Mouse (Mus musculus) liver, embryonic 13.5 days (tissue): Measurements from ENCODE around the gene Runx1. TPM values are rescaled to one million over a fixed set of nuclear protein-coding genes. Genes with fewer than 3 reads are reported as not detected.
A peak's percentile ranks its signal among the peaks of the same experiment; 100 is the strongest.

Source experiments
- ATAC-seq: fragments of 200-750 bp; cut with Nextera tagmentation; 2 replicates; pipeline ENCODE4 v1.8.0; 2017; ENCODE audit warnings: low read depth, mild to moderate bottlenecking, moderate number of reproducible peaks, moderate library complexity
- DNase-seq: peaks from one replicate; pipeline ENCODE4 v3.0.0; 2022
- H3K27ac ChIP-seq: fragments of 300-500 bp; sonication (generic); 2 replicates; pipeline ENCODE4 v1.5.1; 2015; ENCODE audit warnings: moderate library complexity, mild to moderate bottlenecking, inconsistent platforms
- H3K27me3 ChIP-seq: fragments of 300-500 bp; sonication (generic); 2 replicates; pipeline ENCODE4 v1.6.1; 2015; ENCODE audit warnings: mild to moderate bottlenecking, inconsistent platforms
- H3K36me3 ChIP-seq: fragments of 300-500 bp; sonication (generic); 2 replicates; pipeline ENCODE4 v1.6.1; 2015; ENCODE audit warnings: mild to moderate bottlenecking, inconsistent platforms
- H3K4me1 ChIP-seq: fragments of 300-500 bp; sonication (generic); replicated peaks from 2 replicates; pipeline ENCODE4 v1.6.1; 2015; ENCODE audit warnings: inconsistent platforms
- H3K4me2 ChIP-seq: fragments of 300-500 bp; sonication (generic); 2 replicates; pipeline ENCODE4 v1.6.1; 2015; ENCODE audit warnings: inconsistent platforms, mild to moderate bottlenecking, moderate library complexity
- H3K4me3 ChIP-seq: fragments of 300-500 bp; sonication (generic); replicated peaks from 2 replicates; pipeline ENCODE4 v1.5.1; 2015; ENCODE audit warnings: mild to moderate bottlenecking, inconsistent platforms
- H3K9ac ChIP-seq: fragments of 300-500 bp; sonication (generic); 2 replicates; pipeline ENCODE4 v1.6.1; 2015; ENCODE audit warnings: mild to moderate bottlenecking, inconsistent platforms
- H3K9me3 ChIP-seq: fragments of 300-500 bp; sonication (generic); replicated peaks from 2 replicates; pipeline ENCODE4 v1.6.1; 2016; ENCODE audit warnings: inconsistent platforms
- WGBS: fragments of 180-500 bp; shearing (Covaris S2); methylation state at CpG from one replicate; pipeline ENCODE4 v1.1.7; 2015; ENCODE audit not compliant: insufficient replicate concordance; 5-methylcytosine and 5-hydroxymethylcytosine counted together
- polyA plus RNA-seq: library from polyadenylated mRNA; unstranded; fragments of >200 nt; fragmentation: Nextera tagmentation; extraction: Ambion mirVana; gene quantifications from 2 replicates; pipeline ENCODE4 v1.2.1, GENCODE M21; 2015

The Runx1 gene
- polyA plus RNA-seq, 1 experiment from 2014 or later = 5.9 TPM

DNA sequence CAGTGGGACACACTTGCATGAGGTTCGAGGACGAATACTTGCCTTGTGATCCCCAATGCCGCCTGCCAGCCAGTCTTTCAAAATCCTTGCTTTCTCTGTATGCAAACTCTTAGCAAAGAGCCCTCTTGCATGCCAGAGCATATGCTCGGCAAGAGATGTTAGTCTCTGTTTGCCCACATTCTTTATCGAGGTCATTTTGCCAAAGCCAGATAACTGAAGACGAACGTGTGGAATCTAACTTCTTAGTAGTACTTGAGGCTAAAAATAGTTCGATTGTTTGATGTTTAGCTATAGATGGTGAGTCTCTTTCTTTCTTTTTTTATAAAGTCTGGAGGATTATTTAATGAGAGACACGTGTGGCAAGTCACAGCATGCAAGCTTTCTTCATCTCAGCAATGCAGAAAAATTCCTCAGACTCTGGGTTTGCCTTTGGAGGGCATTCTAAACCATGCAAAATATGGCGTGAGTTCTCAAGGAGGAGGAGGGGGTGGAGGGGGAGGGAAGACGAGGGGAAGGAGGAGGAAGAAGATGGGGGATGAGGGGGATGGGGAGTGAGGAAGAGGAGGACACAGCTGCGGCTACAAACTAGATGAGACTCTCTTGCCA lies 81.7 kb downstream of the Runx1 start:
- Histone ChIP-seq H3K9me3 (no peaks in the 10 kb centered on the region), H3K4me1 (peaks cover 53% of the 10 kb centered on the region), H3K4me2 (no peak overlapping the region), H3K27me3 (no peaks in the 10 kb centered on the region), H3K4me3 (no peak overlapping the region), H3K27ac (no peak overlapping the region), H3K36me3 (no peaks in the 10 kb centered on the region), H3K9ac (no peak overlapping the region)
- ATAC-seq (no peak), DNase-seq (no peak)
- 42% methylated on average over 12 of the region's 12 CpGs for WGBS

DNA sequence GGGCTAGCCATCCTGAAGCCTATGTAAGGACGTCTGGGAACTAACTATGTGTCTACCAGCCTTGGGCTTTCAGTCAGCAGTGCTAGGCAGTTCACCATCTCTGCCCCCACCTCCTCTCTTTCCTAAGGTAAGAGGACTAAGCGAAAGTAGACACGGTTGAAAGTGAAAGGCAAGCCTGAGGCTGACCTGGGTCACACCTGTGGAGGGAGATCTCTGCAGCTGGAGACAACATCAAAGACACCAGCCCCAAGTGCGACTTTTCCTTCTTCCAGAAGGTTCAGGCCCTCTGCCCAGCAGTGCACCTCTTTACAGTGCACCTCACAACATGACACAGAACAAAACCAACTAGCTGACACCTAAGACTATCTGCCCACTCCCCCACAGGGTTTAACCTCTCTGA lies 82.2 kb downstream of the Runx1 start:
- H3K4me1 ChIP-seq = peaks cover 53% of the 10 kb centered on the region
- no peak overlapping the region for H3K4me2 ChIP-seq
- no peaks in the 10 kb centered on the region for H3K9me3 ChIP-seq
- H3K27ac ChIP-seq = no peak overlapping the region
- 78% methylated on average over 4 of the region's 4 CpGs for WGBS
- DNase-seq (no peak), ATAC-seq (no peak)
- no peak overlapping the region for H3K4me3 ChIP-seq
- H3K9ac ChIP-seq = no peak overlapping the region
- no peaks in the 10 kb centered on the region for H3K36me3 ChIP-seq
- no peaks in the 10 kb centered on the region for H3K27me3 ChIP-seq

DNA sequence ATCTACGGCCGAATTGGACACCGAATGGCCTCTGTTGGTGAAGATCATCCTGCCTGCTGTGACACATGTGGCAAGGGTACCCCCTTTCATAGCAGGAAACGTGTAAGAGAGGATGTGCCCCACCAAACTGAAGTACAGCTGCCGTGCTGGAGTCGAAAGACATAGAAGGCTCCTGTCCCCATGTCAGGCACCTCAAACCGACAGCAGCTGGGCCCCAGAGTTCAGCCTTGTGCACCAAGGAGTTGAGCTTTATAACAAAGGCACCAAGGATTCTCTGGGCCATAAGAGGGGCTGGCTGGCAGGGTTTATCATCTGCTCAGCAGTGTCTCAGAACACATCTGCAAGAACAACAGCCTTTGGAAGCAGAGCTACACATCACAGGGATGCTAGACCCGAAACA lies 84.6 kb downstream of the Runx1 start:
- no peak for ATAC-seq
- Histone ChIP-seq H3K27ac (no peak overlapping the region), H3K4me2 (no peak overlapping the region), H3K9me3 (no peaks in the 10 kb centered on the region), H3K4me1 (peaks cover 32% of the 10 kb centered on the region), H3K9ac (no peak overlapping the region), H3K27me3 (no peaks in the 10 kb centered on the region), H3K36me3 (no peaks in the 10 kb centered on the region), H3K4me3 (no peak overlapping the region)
- DNase-seq = no peak
- 71% methylated on average over 8 of the region's 8 CpGs for WGBS

- Histone ChIP-seq H3K4me1 (peaks cover 31% of the 10 kb centered on the region), H3K9ac (no peak overlapping the region), H3K9me3 (no peaks in the 10 kb centered on the region), H3K27ac (no peak overlapping the region), H3K4me2 (no peak overlapping the region), H3K4me3 (no peak overlapping the region), H3K27me3 (no peaks in the 10 kb centered on the region), H3K36me3 (no peaks in the 10 kb centered on the region)
- DNase-seq (no peak), ATAC-seq (no peak)
- 49% methylated on average over 9 of the region's 9 CpGs for WGBS
These were observed 85.4 kb downstream of the Runx1 start for GRCm38 (mm10) chr16:92740541-92740940.

GRCm38 (mm10) chr16:92739997-92740396 lies 86.0 kb downstream of the Runx1 start:
- no peak overlapping the region for H3K4me2 ChIP-seq
- H3K4me1 ChIP-seq = peaks cover 26% of the 10 kb centered on the region
- no peak overlapping the region for H3K4me3 ChIP-seq
- WGBS = 78% methylated on average over 12 of the region's 12 CpGs
- H3K36me3 ChIP-seq = no peaks in the 10 kb centered on the region
- DNase-seq = no peak
- H3K27ac ChIP-seq = no peak overlapping the region
- H3K9me3 ChIP-seq = no peaks in the 10 kb centered on the region
- ATAC-seq = no peak
- H3K9ac ChIP-seq = no peak overlapping the region
- no peaks in the 10 kb centered on the region for H3K27me3 ChIP-seq

DNA sequence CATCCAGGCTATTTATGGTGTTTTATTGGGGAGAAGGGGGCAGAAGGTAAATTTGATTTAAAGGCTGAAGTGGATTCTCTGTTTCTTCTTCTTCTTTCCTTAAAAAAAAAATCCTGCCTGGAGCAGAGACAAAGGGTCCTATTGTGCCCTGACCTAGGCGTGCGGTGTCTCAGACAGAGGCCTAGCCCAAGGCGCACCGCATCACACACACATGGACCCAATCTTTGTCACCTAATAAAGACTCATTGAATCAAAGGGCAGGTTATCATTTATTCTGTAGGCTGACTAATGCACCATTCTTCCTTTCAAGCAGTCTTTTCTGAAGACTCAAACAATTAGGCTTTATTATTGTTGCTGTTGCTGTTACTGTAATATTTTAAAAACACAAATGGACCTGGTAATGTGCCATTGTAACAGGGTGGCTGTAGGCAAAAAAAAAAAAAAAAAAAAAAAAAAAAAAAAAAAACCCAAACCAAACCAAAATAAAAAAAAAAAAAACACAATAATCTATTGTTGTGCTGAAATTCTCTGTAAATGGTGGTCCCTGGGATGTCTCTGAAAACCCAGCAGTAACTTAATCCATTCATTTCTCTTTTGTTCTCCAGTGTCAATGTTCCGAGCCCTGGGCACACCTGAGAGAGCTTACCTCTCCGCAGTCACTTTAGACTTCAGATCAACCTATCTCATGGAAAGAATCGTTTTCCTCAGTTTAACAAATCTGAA lies 86.7 kb downstream of the Runx1 start:
- H3K27me3 ChIP-seq = no peaks in the 10 kb centered on the region
- WGBS = 89% methylated on average over 7 of the region's 7 CpGs

DNA sequence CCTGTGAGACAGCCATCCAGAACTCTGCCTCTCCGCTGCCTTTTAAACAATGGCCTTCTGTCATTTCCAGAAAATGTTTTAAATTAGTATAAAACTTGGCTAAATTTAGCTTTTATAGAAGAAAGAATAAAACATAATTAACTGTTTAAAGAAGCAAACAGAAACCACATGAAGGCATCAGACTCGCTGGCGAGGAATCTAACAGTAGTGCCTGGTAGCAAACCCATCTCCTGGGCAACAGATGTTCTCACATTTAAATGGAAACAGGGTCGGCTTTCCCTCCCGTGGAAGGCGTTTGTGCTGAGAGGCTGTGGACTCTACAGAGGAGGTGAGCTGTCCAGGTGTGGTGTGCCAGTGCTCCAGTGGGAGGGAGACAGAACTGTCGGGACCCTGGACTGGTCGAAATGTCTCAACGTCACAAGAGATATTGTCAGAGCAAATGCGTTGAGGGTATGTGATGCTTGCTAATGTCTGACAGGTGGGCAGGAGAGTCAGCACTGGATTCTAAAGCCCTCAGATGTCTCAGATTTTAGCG lies 87.4 kb downstream of the Runx1 start:
- H3K4me3 ChIP-seq = no peak overlapping the region
- 77% methylated on average over 11 of the region's 11 CpGs for WGBS

More for the DNA sequence above, 86.7 kb downstream of the Runx1 start:
- Histone ChIP-seq H3K4me2 (no peak overlapping the region), H3K36me3 (no peaks in the 10 kb centered on the region), H3K4me1 (peaks cover 18% of the 10 kb centered on the region), H3K9me3 (no peaks in the 10 kb centered on the region), H3K27ac (no peak overlapping the region), H3K9ac (no peak overlapping the region), H3K4me3 (no peak overlapping the region)
- ATAC-seq (no peak), DNase-seq (no peak)

GRCm38 (mm10) chr16:92726870-92727269 lies 99.1 kb downstream of the Runx1 start:
- 65% methylated on average over 9 of the region's 9 CpGs for WGBS
- no peak overlapping the region for H3K4me3 ChIP-seq
- no peak for ATAC-seq

More for the DNA sequence above, 87.4 kb downstream of the Runx1 start:
- Histone ChIP-seq H3K27ac (no peak overlapping the region), H3K9me3 (no peaks in the 10 kb centered on the region), H3K36me3 (no peaks in the 10 kb centered on the region), H3K27me3 (no peaks in the 10 kb centered on the region), H3K9ac (no peak overlapping the region), H3K4me2 (no peak overlapping the region), H3K4me1 (peaks cover 11% of the 10 kb centered on the region)
- DNase-seq = no peak
- ATAC-seq = no peak

GRCm38 (mm10) chr16:92724526-92724925 lies 101.4 kb downstream of the Runx1 start:
- Histone ChIP-seq H3K4me2 (no peak overlapping the region), H3K27ac (no peak overlapping the region), H3K9me3 (no peaks in the 10 kb centered on the region), H3K4me1 (peaks cover 14% of the 10 kb centered on the region), H3K36me3 (no peaks in the 10 kb centered on the region), H3K4me3 (no peak overlapping the region), H3K27me3 (no peaks in the 10 kb centered on the region), H3K9ac (no peak overlapping the region)
- DNase-seq = no peak
- WGBS = 22% methylated on average over 3 of the region's 3 CpGs
- ATAC-seq = no peak

More at GRCm38 (mm10) chr16:92726870-92727269, 99.1 kb downstream of the Runx1 start:
- H3K27me3 ChIP-seq = no peaks in the 10 kb centered on the region
- no peaks in the 10 kb centered on the region for H3K36me3 ChIP-seq
- H3K27ac ChIP-seq = 0 out of 2 replicates have a peak overlapping the region, but pooled peaks have one; percentile 5
- H3K9me3 ChIP-seq = no peaks in the 10 kb centered on the region
- H3K9ac ChIP-seq = no peak overlapping the region
- no peak overlapping the region for H3K4me2 ChIP-seq
- peaks cover 14% of the 10 kb centered on the region for H3K4me1 ChIP-seq
- DNase-seq = no peak

DNA sequence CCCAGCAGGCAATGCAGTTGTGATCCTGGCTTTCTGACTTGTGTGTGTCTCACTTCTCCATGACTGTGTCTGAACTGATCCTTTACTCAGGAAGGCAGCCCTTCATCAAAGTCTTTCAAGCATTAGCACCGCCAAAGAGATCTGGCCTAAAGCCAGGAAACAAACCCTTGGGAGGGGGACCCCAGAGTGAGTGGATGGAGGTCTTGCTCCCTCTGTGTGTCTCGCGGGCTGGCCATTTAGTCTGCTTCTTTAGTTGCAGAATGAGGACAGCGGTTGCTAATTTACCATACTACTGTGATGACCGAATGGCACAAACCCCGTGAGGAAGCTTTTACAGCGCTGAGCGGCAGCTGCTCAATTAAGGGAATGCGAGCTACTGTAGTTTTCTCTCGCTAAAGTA lies 105.3 kb downstream of the Runx1 start:
- Histone ChIP-seq H3K9me3 (no peaks in the 10 kb centered on the region), H3K27me3 (0 out of 2 replicates have a peak, but pooled peaks cover 3% of the 10 kb centered on the region), H3K4me3 (no peak overlapping the region), H3K4me1 (peaks cover 39% of the 10 kb centered on the region), H3K36me3 (no peaks in the 10 kb centered on the region), H3K9ac (no peak overlapping the region), H3K4me2 (no peak overlapping the region), H3K27ac (no peak overlapping the region)
- WGBS = 88% methylated on average over 10 of the region's 10 CpGs
- DNase-seq = no peak
- ATAC-seq = no peak

DNA sequence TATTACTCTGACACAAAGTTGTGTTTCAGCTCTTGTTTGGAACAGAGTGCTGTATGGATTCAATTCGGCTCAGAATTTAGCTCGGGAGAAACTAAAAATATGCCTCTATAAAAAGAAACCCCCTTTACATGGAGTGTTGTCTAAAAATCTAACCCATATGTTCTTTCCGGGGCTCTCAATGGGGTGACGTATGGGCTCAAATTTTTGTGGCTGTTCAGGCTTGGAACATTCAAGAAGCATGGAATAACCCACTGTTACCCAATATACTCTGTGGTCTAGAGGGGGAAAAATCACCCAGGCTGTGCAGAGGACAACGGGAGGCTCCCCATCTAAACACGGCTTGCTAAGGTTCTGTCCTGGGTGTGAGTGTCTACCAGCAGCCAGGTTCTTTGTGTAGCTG lies 106.2 kb downstream of the Runx1 start:
- no peaks in the 10 kb centered on the region for H3K36me3 ChIP-seq
- H3K27ac ChIP-seq = no peak overlapping the region
- H3K27me3 ChIP-seq = 0 out of 2 replicates have a peak, but pooled peaks cover 3% of the 10 kb centered on the region
- 80% methylated on average over 6 of the region's 6 CpGs for WGBS
- H3K9ac ChIP-seq = no peak overlapping the region
- no peaks in the 10 kb centered on the region for H3K9me3 ChIP-seq
- no peak overlapping the region for H3K4me2 ChIP-seq
- no peak overlapping the region for H3K4me3 ChIP-seq
- H3K4me1 ChIP-seq = peaks cover 46% of the 10 kb centered on the region
- ATAC-seq = no peak
- no peak for DNase-seq
